19 mouse cellular contexts compared by ENCODE assay signal in the genomic region with DNA sequence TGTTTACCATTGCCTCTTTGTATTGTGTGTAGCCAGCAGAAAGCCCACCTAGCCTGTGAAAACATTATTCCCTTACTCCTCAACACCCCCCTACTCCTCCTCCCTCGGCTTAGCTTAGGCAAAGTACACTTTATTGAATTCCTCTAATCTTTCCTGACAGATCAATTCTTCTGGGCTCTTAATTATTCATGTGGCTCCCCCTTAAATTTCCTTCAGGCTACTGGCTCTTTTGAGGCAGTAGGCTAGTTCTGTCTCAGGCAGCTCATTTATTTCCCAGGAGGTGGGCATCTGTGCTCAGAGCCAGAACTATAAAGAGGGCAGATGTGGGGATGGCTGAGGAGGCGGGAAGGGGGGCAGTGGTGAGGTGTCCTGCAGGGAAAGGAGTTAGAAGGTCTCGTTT. TPM values are rescaled to one million over a fixed set of nuclear protein-coding genes. Genes with fewer than 3 reads are reported as not detected.
DNase-seq lines count a peak whose midpoint lies in the region; ATAC-seq and TF ChIP-seq lines count a peak whose summit lies in the region.
"Had no signal": no experiment of that assay in that cellular context is flagged by ENCODE, and none has a peak within 500 bp of the region (broad histone marks: within the 10 kb centered on the region; RNA-seq: fewer than 3 reads in every experiment).

No protein-coding gene starts in this region.

- WGBS in hindbrain, embryonic 11.5 days: 17% methylated on average over 3 of the region's 3 CpGs
- WGBS in hindbrain, embryonic 10.5 days: 34% methylated on average over 3 of the region's 3 CpGs
- whole genome bisulfite sequencing in forebrain, embryonic 14.5 days: 3% methylated on average over 3 of the region's 3 CpGs
- 22% methylated on average over 3 of the region's 3 CpGs for WGBS in limb, embryonic 10.5 days
- WGBS in neural tube, embryonic 13.5 days: 8% methylated on average over 3 of the region's 3 CpGs
- 57% methylated on average over 3 of the region's 3 CpGs for WGBS in heart, adult 2 months
- WGBS in kidney, embryonic 15.5 days: 59% methylated on average over 3 of the region's 3 CpGs

- H3K9ac ChIP-seq in hindbrain, embryonic 11.5 days (ENCODE audit: low read depth, low read length): no peak overlapping the region
- no peak overlapping the region for H3K9ac ChIP-seq in forebrain, embryonic 14.5 days (ENCODE audit: low read length)
- H3K9ac ChIP-seq in neural tube, embryonic 13.5 days: no peak overlapping the region
- no peak overlapping the region for H3K9ac ChIP-seq in heart, adult 2 months (ENCODE audit: low read depth, low read length)
- no peak overlapping the region for H3K9ac ChIP-seq in kidney, embryonic 15.5 days
- H3K9ac ChIP-seq: heart, embryonic 13.5 days; limb, embryonic 15.5 days; lung, embryonic 14.5 days had no signal

- no peak for TF ChIP-seq EP300 in heart, adult 2 months (IDR thresholded peaks at IDR 0.05; ENCODE audit: insufficient read depth, low read depth, low read length)

- H3K27me3 ChIP-seq in hindbrain, embryonic 11.5 days (ENCODE audit: control insufficient read depth, insufficient read depth, low read length): no peaks in the 10 kb centered on the region
- no peaks in the 10 kb centered on the region for H3K27me3 ChIP-seq in hindbrain, embryonic 10.5 days (ENCODE audit: insufficient read depth, poor library complexity, severe bottlenecking)
- H3K27me3 ChIP-seq in forebrain, embryonic 14.5 days (replicated peaks; ENCODE audit: control insufficient read depth, insufficient read depth, low read length): no peaks in the 10 kb centered on the region
- no peaks in the 10 kb centered on the region for H3K27me3 ChIP-seq in limb, embryonic 10.5 days (ENCODE audit: low read depth, poor library complexity, severe bottlenecking)
- H3K27me3 ChIP-seq in neural tube, embryonic 13.5 days: no peaks in the 10 kb centered on the region
- no peaks in the 10 kb centered on the region for H3K27me3 ChIP-seq in heart, adult 2 months (ENCODE audit: control insufficient read depth, insufficient read depth, low read length)
- H3K27me3 ChIP-seq in kidney, embryonic 15.5 days: no peaks in the 10 kb centered on the region
- H3K27me3 ChIP-seq: heart, embryonic 13.5 days; limb, embryonic 15.5 days; megakaryocyte, embryonic 14.5 days had no signal

- no peaks in the 10 kb centered on the region for H3K79me2 ChIP-seq in heart, adult 2 months (replicated peaks; ENCODE audit: control insufficient read depth, insufficient read depth, low read length)

- H3K9me3 ChIP-seq in hindbrain, embryonic 11.5 days (ENCODE audit: control insufficient read depth, low read length): no peaks in the 10 kb centered on the region
- H3K9me3 ChIP-seq in hindbrain, embryonic 10.5 days: no peaks in the 10 kb centered on the region
- no peaks in the 10 kb centered on the region for H3K9me3 ChIP-seq in forebrain, embryonic 14.5 days (replicated peaks; ENCODE audit: control insufficient read depth, low read length)
- no peaks in the 10 kb centered on the region for H3K9me3 ChIP-seq in limb, embryonic 10.5 days (replicated peaks)
- H3K9me3 ChIP-seq in neural tube, embryonic 13.5 days: no peaks in the 10 kb centered on the region
- H3K9me3 ChIP-seq in kidney, embryonic 15.5 days (replicated peaks): no peaks in the 10 kb centered on the region
- H3K9me3 ChIP-seq: heart, embryonic 13.5 days; limb, embryonic 15.5 days; megakaryocyte, embryonic 14.5 days had no signal

- peak; percentile 15 for DNase-seq in hindbrain, embryonic 11.5 days (ENCODE audit: low spot score)
- DNase-seq in hindbrain, embryonic 10.5 days (ENCODE audit: low spot score): no peak
- peak; percentile 81 for DNase-seq in forebrain, embryonic 14.5 days (ENCODE audit: low spot score)
- DNase-seq in limb, embryonic 10.5 days (ENCODE audit: low spot score): peak; percentile 48
- DNase-seq in thymus, postnatal 25 days: no peak
- DNase-seq in heart, adult 2 months: no peak
- DNase-seq: adrenal gland, postnatal 36 days; B cell, adult 2 months; kidney, adult 8-10 months; lung, embryonic 14.5 days; right cerebral cortex, postnatal 14 days; thymus, adult 2 months had no signal

- no peak overlapping the region for H3K4me3 ChIP-seq in hindbrain, embryonic 11.5 days (ENCODE audit: low read depth, low read length)
- H3K4me3 ChIP-seq in hindbrain, embryonic 10.5 days: no peak overlapping the region
- no peak overlapping the region for H3K4me3 ChIP-seq in forebrain, embryonic 14.5 days (ENCODE audit: low read depth, low read length)
- H3K4me3 ChIP-seq in limb, embryonic 10.5 days: no peak overlapping the region
- H3K4me3 ChIP-seq in neural tube, embryonic 13.5 days: no peak overlapping the region
- H3K4me3 ChIP-seq in heart, adult 2 months: no peak overlapping the region
- no peak overlapping the region for H3K4me3 ChIP-seq in kidney, embryonic 15.5 days (replicated peaks)
- H3K4me3 ChIP-seq: erythroblast, embryonic 14.5 days; heart, embryonic 13.5 days; left cerebral cortex, adult 2 months; limb, embryonic 15.5 days; megakaryocyte, embryonic 14.5 days had no signal

- intact Hi-C loops in heart, adult 2 months (cut with DNase I): no loop called here

- peak; percentile 88 for ATAC-seq in hindbrain, embryonic 11.5 days (ENCODE audit: low FRiP score)
- ATAC-seq in forebrain, embryonic 14.5 days: peak; percentile 93
- peak; percentile 71; the same call in 1 of the 2 replicates for ATAC-seq in neural tube, embryonic 13.5 days (ENCODE audit: low read depth)
- ATAC-seq in kidney, embryonic 15.5 days (replicated peaks; ENCODE audit: low FRiP score): no peak

- no peaks in the 10 kb centered on the region for H3K4me1 ChIP-seq in hindbrain, embryonic 11.5 days (replicated peaks; ENCODE audit: control insufficient read depth, insufficient read depth, low read length)
- H3K4me1 ChIP-seq in hindbrain, embryonic 10.5 days (replicated peaks): peaks cover 12% of the 10 kb centered on the region
- H3K4me1 ChIP-seq in forebrain, embryonic 14.5 days (ENCODE audit: control insufficient read depth, insufficient read depth, low read length): peaks cover 10% of the 10 kb centered on the region
- peaks cover 22% of the 10 kb centered on the region for H3K4me1 ChIP-seq in limb, embryonic 10.5 days
- peaks cover 12% of the 10 kb centered on the region for H3K4me1 ChIP-seq in neural tube, embryonic 13.5 days (replicated peaks)
- no peaks in the 10 kb centered on the region for H3K4me1 ChIP-seq in heart, adult 2 months (ENCODE audit: control insufficient read depth, insufficient read depth, low read length)
- H3K4me1 ChIP-seq in kidney, embryonic 15.5 days: no peaks in the 10 kb centered on the region
- H3K4me1 ChIP-seq: heart, embryonic 13.5 days; limb, embryonic 15.5 days; megakaryocyte, embryonic 14.5 days had no signal

- TF ChIP-seq CTCF in heart, adult 2 months (IDR thresholded peaks at IDR 0.05): no peak

- TF ChIP-seq POLR2A in heart, adult 2 months (IDR thresholded peaks at IDR 0.05; ENCODE audit: insufficient read depth, low read depth, low read length): no peak

- H3K4me2 ChIP-seq in hindbrain, embryonic 11.5 days (replicated peaks; ENCODE audit: low read depth, low read length): no peak overlapping the region
- no peak overlapping the region for H3K4me2 ChIP-seq in forebrain, embryonic 14.5 days (ENCODE audit: low read length)
- no peak overlapping the region for H3K4me2 ChIP-seq in neural tube, embryonic 13.5 days
- no peak overlapping the region for H3K4me2 ChIP-seq in kidney, embryonic 15.5 days
- H3K4me2 ChIP-seq: heart, embryonic 13.5 days; limb, embryonic 15.5 days; lung, embryonic 14.5 days had no signal

- no peak overlapping the region for H3K27ac ChIP-seq in hindbrain, embryonic 11.5 days (ENCODE audit: low read depth, low read length)
- no peak overlapping the region for H3K27ac ChIP-seq in hindbrain, embryonic 10.5 days
- H3K27ac ChIP-seq in forebrain, embryonic 14.5 days (ENCODE audit: low read depth, low read length): 0 out of 2 replicates have a peak overlapping the region, but pooled peaks have one; percentile 3
- H3K27ac ChIP-seq in limb, embryonic 10.5 days: peak overlapping the region; percentile 70; the same call in 1 of the 2 replicates
- no peak overlapping the region for H3K27ac ChIP-seq in neural tube, embryonic 13.5 days (replicated peaks)
- H3K27ac ChIP-seq in heart, adult 2 months: no peak overlapping the region
- no peak overlapping the region for H3K27ac ChIP-seq in kidney, embryonic 15.5 days
- H3K27ac ChIP-seq: heart, embryonic 13.5 days; limb, embryonic 15.5 days had no signal

- H3K36me3 ChIP-seq in hindbrain, embryonic 11.5 days (ENCODE audit: control insufficient read depth, insufficient read depth, low read length): no peaks in the 10 kb centered on the region
- H3K36me3 ChIP-seq in hindbrain, embryonic 10.5 days: no peaks in the 10 kb centered on the region
- H3K36me3 ChIP-seq in forebrain, embryonic 14.5 days (ENCODE audit: control insufficient read depth, insufficient read depth, low read length): no peaks in the 10 kb centered on the region
- H3K36me3 ChIP-seq in limb, embryonic 10.5 days: no peaks in the 10 kb centered on the region
- H3K36me3 ChIP-seq in neural tube, embryonic 13.5 days: no peaks in the 10 kb centered on the region
- H3K36me3 ChIP-seq in heart, adult 2 months (ENCODE audit: control insufficient read depth, insufficient read depth, low read length): no peaks in the 10 kb centered on the region
- H3K36me3 ChIP-seq in kidney, embryonic 15.5 days: no peaks in the 10 kb centered on the region
- H3K36me3 ChIP-seq: heart, embryonic 13.5 days; limb, embryonic 15.5 days had no signal

RNA-seq across cellular contexts. Expression of a gene that starts 24.5 kb away (rescaled TPM):
- polyA plus RNA-seq in hindbrain, embryonic 11.5 days (2014; fragmentation: Nextera tagmentation; extraction: Ambion mirVana): 50.6 and 72.7 TPM in 2 replicates
- polyA plus RNA-seq in hindbrain, embryonic 10.5 days (2016; fragmentation: Nextera tagmentation; extraction: Ambion mirVana): 42.7 and 49.1 TPM in 2 replicates
- polyA plus RNA-seq in forebrain, embryonic 14.5 days (2014; fragmentation: Nextera tagmentation; extraction: Ambion mirVana): 36.9 and 51.7 TPM in 2 replicates
- 50.6 and 64.3 TPM in 2 replicates for polyA plus RNA-seq in limb, embryonic 10.5 days (2016; fragmentation: Nextera tagmentation; extraction: Ambion mirVana)
- 49.2 and 51.0 TPM in 2 replicates for polyA plus RNA-seq in neural tube, embryonic 13.5 days (2015; fragmentation: Nextera tagmentation; extraction: Ambion mirVana)
- 10 to 100 TPM; 20.0 to 21.0 TPM for total RNA-seq in heart, adult 2 months (2021)
- 10.4 and 13.6 TPM in 2 replicates for polyA plus RNA-seq in heart, adult 2 months (2012; rRNA removed)
- polyA plus RNA-seq in kidney, embryonic 15.5 days (2015; fragmentation: Nextera tagmentation; extraction: Ambion mirVana): 34.9 and 35.9 TPM in 2 replicates

Comparison
In these comparisons a context has a peak if more than half of its experiments do, and no peak if none do; other contexts are left out.
1. DNase-seq: peak in hindbrain, embryonic 11.5 days (single experiment), forebrain, embryonic 14.5 days (single experiment) and limb, embryonic 10.5 days (single experiment); none in hindbrain, embryonic 10.5 days (single experiment), thymus, postnatal 25 days (single experiment) and heart, adult 2 months (0 of 2).
2. H3K27ac ChIP-seq: peak in forebrain, embryonic 14.5 days (single experiment) and limb, embryonic 10.5 days (single experiment); none in hindbrain, embryonic 11.5 days (single experiment), hindbrain, embryonic 10.5 days (single experiment), neural tube, embryonic 13.5 days (single experiment), heart, adult 2 months (single experiment) and kidney, embryonic 15.5 days (single experiment).